Mouse (Mus musculus) intestine, embryonic 16.5 days (tissue): ENCODE data around the gene Gm11565. TPM values are rescaled to one million over a fixed set of nuclear protein-coding genes. Genes with fewer than 3 reads are reported as not detected.
"Not testable (repeated sequence)": the region's sequence is repeated elsewhere in the genome, so short reads cannot be mapped to it uniquely, and the experiment has no call there.

ENCODE experiments used
- ATAC-seq: fragments of 200-750 bp; cut with Nextera tagmentation; 2 replicates; pipeline ENCODE4 v1.8.0; 2017; ENCODE audit warnings: moderate TSS enrichment, moderate library complexity
- H3K27ac ChIP-seq: fragments of 300-500 bp; sonication (generic); 2 replicates; pipeline ENCODE4 v1.5.1; 2014; ENCODE audit warnings: mild to moderate bottlenecking, low read length
- H3K27me3 ChIP-seq: fragments of 300-500 bp; sonication (generic); replicated peaks from 2 replicates; pipeline ENCODE4 v1.6.1; 2014; ENCODE audit warnings: low read length, control low read depth, mixed read lengths; ENCODE audit not compliant: control insufficient read depth, insufficient read depth
- H3K36me3 ChIP-seq: fragments of 300-500 bp; sonication (generic); 2 replicates; pipeline ENCODE4 v1.6.1; 2014; ENCODE audit warnings: low read length, control low read depth; ENCODE audit not compliant: control insufficient read depth, insufficient read depth
- H3K4me1 ChIP-seq: fragments of 300-500 bp; sonication (generic); 2 replicates; pipeline ENCODE4 v1.6.1; 2014; ENCODE audit warnings: low read length, control low read depth, mixed read lengths; ENCODE audit not compliant: control insufficient read depth, insufficient read depth
- H3K4me2 ChIP-seq: fragments of 300-500 bp; sonication (generic); 2 replicates; pipeline ENCODE4 v1.6.1; 2014; ENCODE audit warnings: low read depth, low read length, control low read depth
- H3K4me3 ChIP-seq: fragments of 300-500 bp; sonication (generic); 2 replicates; pipeline ENCODE4 v1.5.1; 2014; ENCODE audit warnings: mild to moderate bottlenecking, low read length
- H3K9ac ChIP-seq: fragments of 300-500 bp; sonication (generic); 2 replicates; pipeline ENCODE4 v1.6.1; 2014; ENCODE audit warnings: low read depth, low read length
- H3K9me3 ChIP-seq: fragments of 300-500 bp; sonication (generic); 2 replicates; pipeline ENCODE4 v1.6.1; 2016; ENCODE audit warnings: low read length, control low read depth; ENCODE audit not compliant: control insufficient read depth
- WGBS: fragments of 180-500 bp; shearing (Covaris S2); extraction: QIAGEN DNeasy Blood & Tissue Kit; methylation state at CpG from one replicate; pipeline ENCODE4 v1.1.7; 2014; 5-methylcytosine and 5-hydroxymethylcytosine counted together
- polyA plus RNA-seq: library from polyadenylated mRNA; unstranded; fragments of >200 nt; fragmentation: Nextera tagmentation; extraction: Ambion mirVana; gene quantifications from 2 replicates; pipeline ENCODE4 v1.2.1, GENCODE M21; 2015

Gm11565 gene
- polyA plus RNA-seq: not detected in 2 replicates

GRCm38 (mm10) chr11:99914451-99914850, at the start of gene Gm11565:
Gm11565 (plus strand) TSS chr11:99914751.
- Histone ChIP-seq H3K4me1 (no peaks in the 10 kb centered on the region), H3K27ac (no peak within 1 kb of the TSS), H3K4me3 (no peak within 1 kb of the TSS), H3K4me2 (no peak within 1 kb of the TSS), H3K9me3 (no peaks in the 10 kb centered on the region), H3K36me3 (no peaks in the 10 kb centered on the region), H3K27me3 (no peaks in the 10 kb centered on the region), H3K9ac (no peak within 1 kb of the TSS)
- ATAC-seq: no peak
- 81% methylated on average over 3 of the region's 3 CpGs for WGBS

GRCm38 (mm10) chr11:99873089-99873488, 41.5 kb upstream of the Gm11565 start, which contains the start of gene Krtap9-1:
Krtap9-1 (plus strand) TSS chr11:99873389.
- H3K9me3 ChIP-seq, H3K4me1 ChIP-seq, H3K4me2 ChIP-seq, H3K27me3 ChIP-seq, ATAC-seq, H3K36me3 ChIP-seq, H3K27ac ChIP-seq, H3K4me3 ChIP-seq, H3K9ac ChIP-seq: not testable (repeated sequence)
- WGBS: 88% methylated on average over 1 of the region's 1 CpGs

GRCm38 (mm10) chr11:99878887-99879286, 35.7 kb upstream of the Gm11565 start, which contains the start of gene Gm11567:
Gm11567 (plus strand) TSS chr11:99879187.
- H3K4me1 ChIP-seq, H3K36me3 ChIP-seq, H3K27me3 ChIP-seq, ATAC-seq, H3K4me3 ChIP-seq, H3K4me2 ChIP-seq, H3K9ac ChIP-seq, H3K9me3 ChIP-seq, H3K27ac ChIP-seq: not testable (repeated sequence)
- 41% methylated on average over 1 of the region's 1 CpGs for WGBS

DNA sequence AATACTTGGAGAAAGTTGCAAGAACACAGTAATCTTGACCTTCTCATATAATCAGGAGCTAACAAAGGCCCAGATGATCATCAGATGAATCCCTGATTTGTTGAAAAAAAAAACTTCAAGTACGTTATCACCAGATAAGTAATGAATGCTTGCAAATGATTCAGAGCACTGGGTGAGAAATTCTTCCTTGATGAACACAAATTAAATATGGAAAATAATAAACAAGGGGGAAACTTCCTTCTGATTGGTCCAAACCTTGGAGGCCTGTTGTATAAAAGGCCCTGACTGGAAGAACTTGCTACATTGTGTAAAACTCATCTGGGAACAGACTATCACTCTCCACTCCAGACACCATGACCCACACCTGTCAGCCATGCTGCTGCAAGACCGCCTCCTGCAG, 6.9 kb upstream of the Gm11565 start, which contains the start of gene Krtap31-1:
TSS of gene Krtap31-1 (plus strand) at position 301 of the 400 bp plus-strand sequence.
- no peak for ATAC-seq
- Histone ChIP-seq H3K4me1 (no peaks in the 10 kb centered on the region), H3K27me3 (no peaks in the 10 kb centered on the region), H3K4me2 (no peak within 1 kb of the TSS), H3K27ac (no peak within 1 kb of the TSS), H3K9ac (no peak within 1 kb of the TSS), H3K9me3 (no peaks in the 10 kb centered on the region), H3K36me3 (no peaks in the 10 kb centered on the region), H3K4me3 (no peak within 1 kb of the TSS)
- WGBS: 79% methylated on average over 2 of the region's 2 CpGs

DNA sequence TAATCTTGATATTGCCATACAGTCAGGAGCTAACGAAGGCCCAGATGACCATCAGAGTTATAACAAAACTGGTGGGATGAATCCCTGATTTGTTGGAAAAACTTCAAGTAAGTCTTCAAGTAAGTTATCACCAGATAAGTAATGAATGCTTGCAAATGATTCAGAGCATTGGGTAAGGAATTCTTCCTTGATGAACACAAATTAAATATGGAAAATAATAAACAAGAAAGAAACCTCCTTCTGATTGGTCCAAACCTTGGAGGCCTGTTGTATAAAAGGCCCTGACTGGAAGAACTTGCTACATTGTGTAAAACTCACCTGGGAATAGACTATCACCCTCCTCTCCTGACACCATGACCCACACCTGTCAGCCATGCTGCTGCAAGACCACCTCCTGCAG, 21.4 kb downstream of the Gm11565 start, which contains the start of gene Krtap31-2:
TSS of gene Krtap31-2 (plus strand) at position 301 of the 400 bp plus-strand sequence.
- no peak within 1 kb of the TSS for H3K27ac ChIP-seq
- H3K9ac ChIP-seq: no peak within 1 kb of the TSS
- WGBS: 91% methylated on average over 1 of the region's 1 CpGs
- H3K27me3 ChIP-seq: no peaks in the 10 kb centered on the region
- H3K4me2 ChIP-seq: no peak within 1 kb of the TSS
- H3K4me3 ChIP-seq: no peak within 1 kb of the TSS
- H3K9me3 ChIP-seq: no peaks in the 10 kb centered on the region
- ATAC-seq: no peak
- H3K4me1 ChIP-seq: no peaks in the 10 kb centered on the region
- no peaks in the 10 kb centered on the region for H3K36me3 ChIP-seq

DNA sequence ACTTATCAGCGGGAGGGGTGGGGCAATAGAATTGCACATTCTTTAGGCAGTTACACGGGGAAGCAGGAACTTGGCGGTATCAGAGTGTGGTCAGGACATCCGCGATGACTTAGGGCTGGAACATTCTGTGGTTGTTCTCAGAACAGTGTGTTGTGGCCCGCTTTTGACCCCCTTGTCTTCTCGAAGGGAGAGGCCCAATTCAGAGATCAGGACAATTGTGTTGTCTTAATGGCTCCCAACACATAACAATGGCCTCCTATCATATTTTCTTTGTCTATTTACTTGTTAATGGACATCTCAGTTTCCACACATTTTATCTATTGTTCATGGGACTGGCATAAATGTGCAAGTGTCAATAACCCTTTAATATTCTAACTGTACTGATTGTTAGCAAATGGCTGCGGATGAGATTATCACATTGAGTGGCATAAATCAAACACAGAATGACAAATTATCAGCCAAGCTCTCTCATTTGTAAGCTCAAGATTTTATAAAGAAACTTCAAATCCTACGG, 23.3 kb downstream of the Gm11565 start:
- Histone ChIP-seq H3K4me2 (no peak overlapping the region), H3K27me3 (no peaks in the 10 kb centered on the region), H3K9ac (no peak overlapping the region), H3K4me3 (no peak overlapping the region), H3K4me1 (no peaks in the 10 kb centered on the region), H3K36me3 (no peaks in the 10 kb centered on the region), H3K9me3 (no peaks in the 10 kb centered on the region), H3K27ac (no peak overlapping the region)
- WGBS: 80% methylated on average over 9 of the region's 9 CpGs
- ATAC-seq: no peak

- 87% methylated on average over 2 of the region's 2 CpGs for WGBS
- H3K27me3 ChIP-seq: no peaks in the 10 kb centered on the region
Measured at GRCm38 (mm10) chr11:99948175-99948574, 33.6 kb downstream of the Gm11565 start, which contains the start of gene Krtap9-5. Krtap9-5 (plus strand) TSS chr11:99948475.

DNA sequence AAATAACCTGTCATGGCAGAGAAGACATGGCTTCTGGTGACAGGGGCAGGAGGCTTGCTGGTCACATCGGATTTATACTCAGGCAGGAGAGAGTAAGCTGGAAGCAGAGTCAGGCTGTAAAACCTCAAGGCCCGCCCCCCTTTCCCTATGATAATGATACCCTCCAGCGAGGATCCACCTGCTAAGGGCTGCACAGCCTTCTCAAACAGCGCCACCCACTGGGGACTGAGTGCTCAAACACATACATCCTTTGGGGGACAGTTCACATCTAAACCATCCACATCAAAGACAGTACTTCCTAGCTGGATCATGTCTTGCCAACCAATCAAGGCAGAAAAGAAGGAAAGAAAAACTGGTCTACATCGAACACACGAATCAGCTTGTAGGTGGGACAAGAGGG, 49.7 kb downstream of the Gm11565 start:
- H3K9ac ChIP-seq: no peak overlapping the region
- H3K9me3 ChIP-seq: no peaks in the 10 kb centered on the region
- WGBS: 51% methylated on average over 6 of the region's 6 CpGs
- H3K4me3 ChIP-seq: no peak overlapping the region
- ATAC-seq: no peak
- no peak overlapping the region for H3K27ac ChIP-seq
- no peak overlapping the region for H3K4me2 ChIP-seq
- no peaks in the 10 kb centered on the region for H3K4me1 ChIP-seq
- no peaks in the 10 kb centered on the region for H3K36me3 ChIP-seq
- H3K27me3 ChIP-seq: no peaks in the 10 kb centered on the region

More at GRCm38 (mm10) chr11:99948175-99948574, 33.6 kb downstream of the Gm11565 start, which contains the start of gene Krtap9-5:
- ATAC-seq: no peak
- no peak within 1 kb of the TSS for H3K27ac ChIP-seq
- H3K4me2 ChIP-seq: no peak within 1 kb of the TSS
- no peaks in the 10 kb centered on the region for H3K36me3 ChIP-seq
- H3K4me3 ChIP-seq: no peak within 1 kb of the TSS
- H3K9me3 ChIP-seq: no peaks in the 10 kb centered on the region
- no peak within 1 kb of the TSS for H3K9ac ChIP-seq
- no peaks in the 10 kb centered on the region for H3K4me1 ChIP-seq
